Mouse (Mus musculus) heart, adult 2 months (tissue): ENCODE measurements around the gene Shmt2. TPM values are rescaled to one million over a fixed set of nuclear protein-coding genes. Genes with fewer than 3 reads are reported as not detected.

Source experiments
- DNase-seq, 2 experiments: peaks; one replicate each; pipeline ENCODE4 v3.0.0; 2021
- H3K27ac ChIP-seq: fragments of 200-600 bp; 2 replicates; pipeline ENCODE4 v1.8.1; 2022
- H3K27me3 ChIP-seq: fragments of 200-500 bp; 2 replicates; pipeline ENCODE4 v1.6.1; 2012; ENCODE audit warnings: mild to moderate bottlenecking, low read length, inconsistent platforms, mixed read lengths; ENCODE audit not compliant: control insufficient read depth, insufficient read depth
- H3K36me3 ChIP-seq: fragments of 200-500 bp; 2 replicates; pipeline ENCODE4 v1.6.1; 2012; ENCODE audit warnings: low read length, inconsistent platforms; ENCODE audit not compliant: control insufficient read depth, insufficient read depth
- H3K4me1 ChIP-seq: fragments of 200-500 bp; 2 replicates; pipeline ENCODE4 v1.6.1; 2011; ENCODE audit warnings: low read length; ENCODE audit not compliant: control insufficient read depth, insufficient read depth
- H3K4me3 ChIP-seq: fragments of 200-600 bp; 2 replicates; pipeline ENCODE4 v1.8.1; 2022
- H3K79me2 ChIP-seq: fragments of 200-500 bp; replicated peaks from 2 replicates; pipeline ENCODE4 v1.6.1; 2012; ENCODE audit warnings: mild to moderate bottlenecking, inconsistent platforms, low read length, moderate library complexity, mixed read lengths; ENCODE audit not compliant: control insufficient read depth, insufficient read depth
- H3K9ac ChIP-seq: fragments of 200-500 bp; 2 replicates; pipeline ENCODE4 v1.6.1; 2012; ENCODE audit warnings: low read depth, mild to moderate bottlenecking, control low read depth, inconsistent platforms, low read length, mixed read lengths
- CTCF ChIP-seq: fragments of 200-600 bp; IDR thresholded peaks from 2 replicates; pipeline ENCODE4 v1.8.1; 2022; ENCODE audit warnings: antibody characterized with exemption, mild to moderate bottlenecking, moderate library complexity
- EP300 ChIP-seq: fragments of 200-500 bp; IDR thresholded peaks from 2 replicates; pipeline ENCODE4 v1.6.1; 2011; ENCODE audit warnings: low read depth, low read length, control low read depth; ENCODE audit not compliant: insufficient read depth
- POLR2A ChIP-seq: fragments of 200-500 bp; IDR thresholded peaks from 2 replicates; pipeline ENCODE4 v1.6.1; 2011; ENCODE audit warnings: mild to moderate bottlenecking, low read depth, low read length, control low read depth; ENCODE audit not compliant: insufficient read depth
- WGBS: fragments of 180-500 bp; shearing (Covaris S2); methylation state at CpG from one replicate; pipeline ENCODE4 v1.1.7; 2018; 5-methylcytosine and 5-hydroxymethylcytosine counted together
- intact Hi-C: fragments of 180-260 bp; cut with DNase I; formaldehyde crosslinking; loops from one replicate; pipeline ENCODE4 v1.15.1; 2025
- polyA plus RNA-seq: library from polyadenylated mRNA; depleted of rRNA; stranded (reverse); fragments of >200 nt; gene quantifications from 2 replicates; pipeline ENCODE4 v1.2.3, GENCODE M21; 2012
- total RNA-seq, 2 experiments: library from RNA; stranded (reverse); gene quantifications; 2 replicates each; pipeline ENCODE4 v1.2.3; 2021

Shmt2 gene
- total and polyA plus RNA-seq, 3 experiments = 42.6 to 67.0 (median 43.4) TPM

- 73% methylated on average over 10 of the region's 10 CpGs for WGBS
- no peak overlapping the region for H3K27ac ChIP-seq
- no peak overlapping the region for H3K9ac ChIP-seq
- no peak overlapping the region for H3K4me3 ChIP-seq
- no peaks in the 10 kb centered on the region for H3K36me3 ChIP-seq
- no peak for TF ChIP-seq POLR2A
- no peak for TF ChIP-seq EP300
- TF ChIP-seq CTCF = no peak
- no peaks in the 10 kb centered on the region for H3K27me3 ChIP-seq
- no peaks in the 10 kb centered on the region for H3K79me2 ChIP-seq
- H3K4me1 ChIP-seq = no peaks in the 10 kb centered on the region
- intact Hi-C loops = no loop called here
- DNase-seq = no peak
These were observed 37.0 kb downstream of the Shmt2 start for GRCm38 (mm10) chr10:127485235-127485634.

- Histone ChIP-seq H3K4me1 (no peaks in the 10 kb centered on the region), H3K9ac (no peak overlapping the region), H3K27me3 (no peaks in the 10 kb centered on the region), H3K4me3 (no peak overlapping the region), H3K79me2 (no peaks in the 10 kb centered on the region), H3K36me3 (no peaks in the 10 kb centered on the region), H3K27ac (no peak overlapping the region)
- DNase-seq = peak; percentile 50 to 72
- TF ChIP-seq CTCF (0 out of 2 replicates have a peak, but pooled peaks have one; percentile 8), POLR2A (no peak)
- WGBS = 67% methylated on average over 19 of the region's 19 CpGs
- intact Hi-C loops = no loop called here
These were observed 41.1 kb downstream of the Shmt2 start for GRCm38 (mm10) chr10:127480833-127481813.

- H3K27ac ChIP-seq = no peak overlapping the region
- H3K4me1 ChIP-seq = no peaks in the 10 kb centered on the region
- H3K9ac ChIP-seq = no peak overlapping the region
- DNase-seq = no peak
- intact Hi-C loops = no loop called here
- no peaks in the 10 kb centered on the region for H3K27me3 ChIP-seq
- WGBS = 89% methylated on average over 4 of the region's 4 CpGs
- H3K4me3 ChIP-seq = no peak overlapping the region
- no peaks in the 10 kb centered on the region for H3K79me2 ChIP-seq
- no peaks in the 10 kb centered on the region for H3K36me3 ChIP-seq
- TF ChIP-seq CTCF (peak; percentile 67), EP300 (no peak)
These were observed 43.1 kb downstream of the Shmt2 start for GRCm38 (mm10) chr10:127479131-127479530.

GRCm38 (mm10) chr10:127477301-127477700 lies 44.9 kb downstream of the Shmt2 start:
- Histone ChIP-seq H3K9ac (no peak overlapping the region), H3K27me3 (no peaks in the 10 kb centered on the region), H3K4me3 (no peak overlapping the region), H3K79me2 (no peaks in the 10 kb centered on the region), H3K36me3 (no peaks in the 10 kb centered on the region), H3K27ac (no peak overlapping the region), H3K4me1 (no peaks in the 10 kb centered on the region)
- WGBS = 84% methylated on average over 7 of the region's 7 CpGs
- TF ChIP-seq EP300 (no peak), CTCF (no peak), POLR2A (no peak)
- intact Hi-C loops = no loop called here
- no peak for DNase-seq

GRCm38 (mm10) chr10:127476541-127476940 lies 45.7 kb downstream of the Shmt2 start:
- no peaks in the 10 kb centered on the region for H3K36me3 ChIP-seq
- H3K4me1 ChIP-seq = no peaks in the 10 kb centered on the region
- no peaks in the 10 kb centered on the region for H3K79me2 ChIP-seq
- no peaks in the 10 kb centered on the region for H3K27me3 ChIP-seq
- no peak overlapping the region for H3K9ac ChIP-seq
- DNase-seq = no peak
- TF ChIP-seq CTCF (no peak), EP300 (no peak), POLR2A (no peak)
- 83% methylated on average over 3 of the region's 3 CpGs for WGBS
- intact Hi-C loops = no loop called here
- H3K27ac ChIP-seq = no peak overlapping the region
- no peak overlapping the region for H3K4me3 ChIP-seq

GRCm38 (mm10) chr10:127475175-127475574 lies 47.1 kb downstream of the Shmt2 start:
- no peak overlapping the region for H3K4me3 ChIP-seq
- 93% methylated on average over 4 of the region's 4 CpGs for WGBS
- no peaks in the 10 kb centered on the region for H3K36me3 ChIP-seq
- TF ChIP-seq CTCF (no peak), EP300 (no peak), POLR2A (no peak)
- DNase-seq = no peak
- no peaks in the 10 kb centered on the region for H3K27me3 ChIP-seq
- no peak overlapping the region for H3K27ac ChIP-seq
- no peaks in the 10 kb centered on the region for H3K4me1 ChIP-seq
- no peak overlapping the region for H3K9ac ChIP-seq
- intact Hi-C loops = no loop called here
- no peaks in the 10 kb centered on the region for H3K79me2 ChIP-seq
